Mouse (Mus musculus): ENCODE measurements around the gene Sh3pxd2a.
A peak's percentile ranks its signal among the peaks of the same experiment; 100 is the strongest.

Gene Sh3pxd2a

DNA sequence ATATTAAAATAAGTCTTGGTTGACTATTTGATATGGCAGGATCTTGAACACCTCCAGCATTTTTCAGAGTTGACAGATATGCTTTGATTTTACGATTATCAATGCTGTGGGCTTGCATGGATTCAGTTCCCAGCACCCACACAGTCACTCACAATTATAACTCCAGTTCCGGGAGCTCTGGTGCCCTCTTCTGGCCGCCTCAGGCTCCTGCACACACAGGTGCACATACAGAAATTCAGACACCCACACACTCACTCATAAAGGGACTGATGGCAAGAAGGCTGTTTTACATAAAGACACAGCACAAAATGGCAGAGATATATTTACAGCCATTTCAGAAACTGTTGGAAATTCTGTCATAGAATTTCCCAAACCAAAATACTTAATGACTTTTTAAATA, 25.0 kb upstream of the Sh3pxd2a start:
- DNase-seq = no peak

DNA sequence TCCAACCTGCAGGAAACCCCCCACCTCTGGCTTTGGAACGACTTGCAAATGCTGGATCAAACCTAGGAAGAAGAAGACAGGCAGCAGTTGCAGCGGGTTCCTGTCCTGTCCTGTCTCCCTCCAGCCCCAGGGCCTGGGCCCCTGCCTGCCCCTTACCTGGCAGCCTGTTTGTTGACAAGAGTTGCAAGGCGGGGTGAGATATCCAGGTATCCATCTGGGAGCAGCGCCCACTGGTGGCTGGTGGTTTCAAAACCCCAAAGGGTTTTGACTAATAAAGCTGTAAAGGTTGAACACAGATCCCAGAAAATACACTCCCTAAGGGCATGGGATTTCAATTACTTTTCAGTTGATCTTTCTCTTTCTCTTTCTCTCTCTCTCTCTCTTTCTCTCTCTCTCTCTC, 24.0 kb upstream of the Sh3pxd2a start:
- no peak for DNase-seq

DNA sequence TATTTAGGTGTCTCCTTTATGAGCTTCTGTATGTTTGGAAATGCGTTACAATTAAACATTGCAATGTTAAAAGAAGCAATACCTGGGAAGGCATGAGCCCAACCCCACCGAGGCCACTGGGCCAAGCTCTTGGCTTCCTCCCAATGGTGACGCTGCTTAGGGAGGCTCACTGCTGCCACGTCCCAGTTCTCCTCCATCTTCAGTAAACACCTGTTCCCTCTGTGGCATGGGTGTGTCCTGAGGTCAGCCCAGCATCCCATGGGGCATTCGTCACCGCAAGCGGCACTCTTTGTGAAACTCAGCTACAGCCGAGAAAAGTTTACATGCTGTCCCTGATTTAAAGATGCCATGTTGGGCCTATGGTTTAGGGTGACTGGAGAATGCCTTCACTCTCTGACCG, 23.4 kb upstream of the Sh3pxd2a start:
- DNase-seq = no peak

- DNase-seq = no peak
These were observed 21.9 kb upstream of the Sh3pxd2a start for GRCm38 (mm10) chr19:47485997-47486566.

- DNase-seq = no peak
These were observed 19.9 kb upstream of the Sh3pxd2a start for GRCm38 (mm10) chr19:47484110-47484509.

GRCm38 (mm10) chr19:47483346-47483745, 19.1 kb upstream of the Sh3pxd2a start:
- no peak for DNase-seq

- no peak for DNase-seq
These were observed 9.3 kb upstream of the Sh3pxd2a start for GRCm38 (mm10) chr19:47473453-47473852.

DNA sequence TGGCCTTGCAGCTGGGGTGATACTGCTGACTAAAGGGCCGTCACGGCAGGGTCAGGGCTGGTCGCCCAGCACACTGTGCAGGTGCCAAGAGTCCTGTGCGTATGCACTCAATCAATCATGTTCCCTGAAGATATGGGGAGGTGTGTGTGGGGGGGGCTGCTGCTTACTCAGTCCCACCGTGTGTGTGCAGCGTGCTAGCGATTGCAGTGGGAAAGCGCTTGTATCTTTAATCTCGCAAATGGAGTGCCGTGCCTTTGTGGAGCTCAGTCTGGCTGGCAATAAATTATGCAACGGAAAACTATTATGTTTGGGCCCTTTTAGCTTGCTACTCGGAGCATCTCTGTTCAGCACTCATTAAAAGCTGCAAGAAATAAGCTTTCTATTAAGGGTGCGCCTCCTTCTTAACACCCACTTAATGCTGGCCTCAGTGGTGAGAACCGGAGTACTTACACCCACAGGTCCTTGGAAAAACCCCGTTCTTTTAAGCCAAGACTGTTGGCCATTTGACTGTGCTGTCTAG, 8.7 kb upstream of the Sh3pxd2a start:
- no peak for DNase-seq

DNA sequence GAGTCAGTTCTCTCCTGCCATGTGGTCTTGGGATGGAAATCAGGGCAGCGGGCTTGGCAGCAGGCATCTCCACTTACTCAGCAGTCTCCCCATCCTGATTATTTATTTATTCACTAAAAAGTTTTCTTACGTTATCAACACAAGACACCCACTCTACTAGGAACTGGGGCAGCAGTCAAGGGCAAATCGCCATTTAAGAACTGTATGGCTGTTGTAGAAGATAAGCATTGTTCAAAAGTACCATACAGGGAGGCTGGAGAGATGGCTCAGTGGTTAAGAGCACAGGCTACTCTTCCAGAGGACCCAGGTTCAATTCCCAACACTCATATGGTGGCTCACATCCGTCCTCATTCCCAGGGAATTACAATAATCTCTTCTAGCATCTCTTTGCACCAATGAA, 7.6 kb upstream of the Sh3pxd2a start:
- DNase-seq = no peak

GRCm38 (mm10) chr19:47468750-47469149, 4.5 kb upstream of the Sh3pxd2a start:
- no peak for DNase-seq

DNA sequence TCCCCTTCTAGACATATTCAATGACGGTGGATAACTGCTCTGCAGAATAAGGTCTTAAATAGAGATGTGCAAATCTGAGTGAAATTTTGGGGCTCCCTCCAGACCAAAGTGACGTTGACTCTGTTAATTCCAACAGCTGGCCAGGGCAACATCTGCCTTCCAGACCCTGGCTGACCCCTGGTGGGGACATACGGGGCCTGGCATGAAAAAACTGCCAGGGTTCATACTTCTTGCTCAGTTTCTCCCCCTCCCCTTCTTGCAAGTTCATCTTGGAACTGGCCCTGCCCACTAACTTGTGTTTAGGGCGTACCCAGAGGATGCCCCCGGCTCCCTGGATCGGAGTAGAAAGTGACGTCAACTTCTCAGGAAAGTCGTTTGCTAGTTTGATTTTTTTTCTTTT, 2.6 kb upstream of the Sh3pxd2a start:
- no peak for DNase-seq

- DNase-seq = no peak
These were observed 1.3 kb upstream of the Sh3pxd2a start for GRCm38 (mm10) chr19:47465467-47465866.

GRCm38 (mm10) chr19:47463636-47464303, 431 bp downstream of the Sh3pxd2a start:
- DNase-seq = peak in 1 of 2 experiments; percentile 70

DNA sequence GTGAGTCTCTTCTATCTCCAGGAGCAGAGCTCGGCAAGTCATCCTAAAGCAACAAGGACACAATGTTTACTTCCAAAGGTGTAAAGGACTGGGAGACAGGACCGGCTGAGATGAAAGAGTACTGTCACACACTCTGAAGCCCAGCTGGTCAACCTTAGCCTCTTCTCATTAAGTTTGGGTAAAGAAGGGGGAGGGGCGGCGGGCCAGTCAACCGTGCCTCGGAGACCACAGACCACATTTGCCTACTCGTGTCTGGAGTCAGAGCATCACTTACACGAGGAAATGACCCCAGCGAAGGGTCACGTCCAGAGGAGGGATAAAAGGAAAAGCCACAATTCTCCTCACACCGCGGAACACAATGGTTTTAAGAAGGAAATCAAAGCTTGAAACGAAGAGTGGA, 995 bp downstream of the Sh3pxd2a start:
- no peak for DNase-seq

DNA sequence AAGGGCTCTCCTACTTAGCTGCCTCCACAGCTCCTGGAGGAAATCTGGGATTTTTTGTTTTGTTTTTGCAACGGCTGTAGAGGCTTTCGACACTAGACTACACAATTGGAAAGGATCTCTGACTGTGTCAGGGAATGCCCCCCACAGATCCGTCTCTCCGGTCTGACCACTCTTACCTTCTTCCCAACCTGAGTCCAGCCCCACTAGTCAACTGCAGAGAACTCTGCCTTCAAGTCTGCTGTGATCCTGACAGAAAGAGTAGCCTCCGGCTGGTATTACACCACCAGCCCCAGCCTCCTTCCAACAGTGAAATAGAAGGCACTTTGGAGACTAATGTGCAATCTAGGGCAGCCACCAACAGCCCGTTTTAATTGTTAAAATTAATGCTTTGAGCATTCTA, 1.5 kb downstream of the Sh3pxd2a start:
- DNase-seq = no peak

DNA sequence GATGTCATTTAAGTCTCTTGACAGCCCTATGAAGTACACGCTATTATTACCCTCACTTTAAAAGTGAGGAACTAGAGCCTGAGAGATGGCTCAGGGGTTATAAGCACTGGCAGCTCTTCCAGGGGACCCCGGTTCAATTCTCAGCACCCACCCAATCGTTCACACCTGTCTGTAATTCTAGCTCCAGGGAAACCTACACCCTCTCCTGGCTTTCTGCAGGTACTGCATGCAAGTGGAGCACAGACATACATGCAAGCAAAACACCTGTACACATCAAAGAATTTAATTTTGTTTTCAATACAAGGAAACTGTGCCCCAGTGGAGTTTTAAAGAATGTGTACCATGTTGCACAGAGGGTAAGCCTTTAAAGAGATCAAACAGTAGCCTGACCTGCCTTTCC, 2.4 kb downstream of the Sh3pxd2a start:
- DNase-seq = no peak

DNA sequence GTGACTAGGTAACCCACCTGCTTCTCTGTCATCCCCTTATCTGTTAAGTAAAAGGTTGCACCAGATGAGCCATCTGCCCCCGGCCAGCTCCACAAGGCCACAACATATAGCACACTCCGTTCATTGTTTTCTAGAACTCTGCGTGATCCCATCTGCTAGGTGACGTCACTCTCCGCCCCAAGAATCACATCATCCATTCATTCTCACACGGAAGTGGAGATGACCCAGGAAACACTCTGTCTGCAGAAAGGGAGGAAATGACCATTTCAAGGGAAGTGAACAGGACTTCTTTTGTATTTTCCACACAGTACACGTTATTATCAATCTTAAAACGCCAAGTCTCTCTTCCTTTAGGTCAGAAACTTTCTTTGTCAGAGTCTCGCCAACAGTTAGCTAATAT, 2.8 kb downstream of the Sh3pxd2a start:
- no peak for DNase-seq

- DNase-seq = no peak
These were observed 3.9 kb downstream of the Sh3pxd2a start for GRCm38 (mm10) chr19:47460120-47460960.

DNA sequence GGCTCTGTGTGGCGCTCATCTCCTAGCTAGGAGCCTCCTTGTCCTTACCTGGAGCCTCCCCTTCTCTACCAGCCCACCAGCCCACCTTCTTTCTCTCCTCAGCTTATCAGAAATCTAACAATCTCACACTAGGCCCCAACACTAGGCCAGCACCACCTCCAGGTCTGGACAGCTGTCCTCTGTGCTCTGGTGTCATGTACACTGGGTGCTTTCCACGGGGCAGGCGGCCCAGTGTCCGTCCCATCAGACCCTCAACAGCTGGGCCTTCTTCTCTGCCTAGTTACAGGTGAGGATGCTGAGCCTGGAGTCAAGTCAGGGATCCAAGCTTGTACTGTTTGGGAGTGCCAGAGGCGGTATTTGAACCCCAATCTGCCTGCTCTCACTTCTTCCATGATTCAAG, 5.0 kb downstream of the Sh3pxd2a start:
- no peak for DNase-seq

- DNase-seq = no peak
These were observed 5.6 kb downstream of the Sh3pxd2a start for GRCm38 (mm10) chr19:47458504-47459161.

DNA sequence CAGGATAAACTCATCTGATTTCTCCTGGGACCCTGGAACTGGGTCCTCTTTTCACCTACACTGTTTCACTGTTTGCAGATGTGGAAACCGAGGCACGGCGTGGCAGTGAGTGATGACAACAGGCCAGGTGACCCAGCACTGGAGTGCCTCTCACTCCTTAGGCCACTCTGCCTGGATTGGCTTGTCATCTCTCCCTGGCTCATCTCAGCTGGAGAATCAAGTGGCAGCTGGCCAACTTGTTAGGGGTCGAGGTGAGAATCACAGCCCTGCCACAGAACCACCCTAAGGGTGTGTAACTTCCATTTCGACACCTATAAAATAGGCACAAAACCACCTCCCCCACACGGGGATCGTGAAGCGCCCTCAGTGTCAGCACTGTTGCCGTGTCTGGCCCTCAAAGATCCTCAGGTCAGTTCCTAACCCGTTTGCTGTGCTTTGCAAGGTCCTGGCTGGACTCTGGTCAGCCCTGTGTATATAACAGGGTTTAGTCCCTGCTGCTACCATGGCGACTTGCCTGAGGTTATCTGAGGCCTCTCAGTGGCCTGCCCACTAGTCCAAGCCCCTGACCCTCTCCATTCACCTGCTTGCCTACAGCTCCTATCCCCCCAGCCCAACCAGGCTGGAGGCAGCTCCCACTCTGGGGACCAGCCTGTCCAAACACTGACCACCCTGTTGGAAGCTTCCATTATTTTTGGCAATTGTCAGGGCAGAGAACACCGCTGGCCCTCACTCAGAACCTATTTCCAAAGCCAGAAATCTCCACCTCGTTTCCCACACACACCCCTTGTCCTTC, 6.3 kb downstream of the Sh3pxd2a start:
- DNase-seq = no peak

DNA sequence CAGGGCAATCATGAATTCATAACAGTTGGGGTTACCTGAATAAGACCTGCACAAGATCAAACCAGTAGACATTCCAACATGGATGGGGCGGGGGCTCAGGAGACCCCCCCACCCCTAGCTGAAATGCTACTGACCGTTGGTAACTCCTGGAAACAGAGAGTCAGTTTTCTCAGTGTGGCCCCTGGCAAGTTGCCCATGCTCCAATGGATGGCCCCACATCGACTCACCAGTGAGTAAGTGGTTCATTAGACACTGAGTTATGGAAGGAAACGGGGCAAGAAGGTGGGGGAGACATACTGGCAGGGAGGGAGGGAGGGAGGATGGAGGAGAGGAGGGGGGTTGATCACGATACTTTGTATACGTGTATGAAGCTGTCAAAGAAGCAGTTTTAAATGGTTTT, 8.2 kb downstream of the Sh3pxd2a start:
- no peak for DNase-seq
